Mouse (Mus musculus) testis, postnatal 14 days (tissue): ENCODE data around the gene H60b.
"Not testable (repeated sequence)": the region's sequence is repeated elsewhere in the genome, so short reads cannot be mapped to it uniquely, and the experiment has no call there.

ENCODE experiments used
- DNase-seq: peaks from one replicate; pipeline ENCODE4 v3.0.0; 2021; ENCODE audit warnings: low spot score

The H60b gene

DNA sequence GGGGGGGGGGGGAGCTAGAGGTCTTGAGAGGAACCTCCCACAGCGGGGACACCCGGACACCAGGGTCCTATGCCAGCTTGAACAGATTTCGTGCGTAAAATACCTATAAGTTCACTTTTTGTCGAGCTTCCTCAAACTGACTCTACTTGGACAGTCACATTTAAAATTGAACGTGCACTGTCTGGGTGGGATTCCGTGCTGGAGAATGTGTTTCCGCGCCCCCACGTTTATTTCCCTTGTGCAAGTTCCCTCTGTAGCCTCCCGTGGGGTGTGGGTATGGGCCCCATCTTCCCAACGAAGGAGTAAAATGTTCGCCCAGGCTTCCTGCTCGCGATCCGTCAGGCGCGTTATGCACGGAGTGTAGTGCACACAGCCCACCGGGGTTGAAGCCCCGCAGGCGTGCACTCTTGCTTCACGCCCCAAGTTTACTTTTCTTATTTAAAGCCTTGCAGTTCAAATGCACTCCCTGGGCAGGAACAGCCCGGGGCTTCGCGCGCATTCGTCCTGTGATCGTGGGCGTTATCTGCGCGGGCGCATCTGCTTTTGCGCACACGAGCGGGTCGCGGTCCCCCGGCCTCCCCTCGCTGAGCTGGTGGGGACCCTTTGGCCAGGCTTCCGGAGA is 115.4 kb downstream of the H60b start:
- no peak for DNase-seq

DNA sequence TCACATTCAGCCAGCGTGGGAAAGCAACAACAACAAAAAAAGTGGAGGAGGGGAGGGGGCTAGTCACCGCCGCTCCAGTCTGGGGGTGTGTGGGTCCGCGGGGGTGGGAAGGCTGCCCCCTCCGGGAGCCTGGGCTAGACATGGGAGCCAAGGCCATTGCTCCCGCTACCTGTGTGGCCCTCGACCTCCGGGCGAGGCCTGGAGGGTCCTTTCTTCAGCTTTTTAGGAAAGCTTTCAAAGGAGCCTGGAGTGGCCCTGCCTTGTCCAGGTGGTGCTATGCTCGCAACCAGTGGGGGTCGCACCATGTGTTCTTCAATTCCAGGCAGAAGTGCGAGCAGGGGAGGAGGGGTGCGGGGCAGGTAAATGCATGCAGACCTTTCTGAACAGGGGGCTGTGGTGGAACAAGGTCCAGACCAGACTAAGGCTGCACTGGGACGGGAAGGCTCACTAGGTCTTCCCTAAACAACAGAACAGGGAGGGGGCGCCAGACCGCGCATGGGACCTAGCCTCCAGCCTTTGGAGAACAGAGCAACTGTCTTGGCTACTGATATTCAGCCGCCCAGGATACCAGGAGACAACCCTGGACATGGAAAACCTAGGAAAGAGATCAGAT is 116.2 kb downstream of the H60b start:
- DNase-seq = no peak

DNA sequence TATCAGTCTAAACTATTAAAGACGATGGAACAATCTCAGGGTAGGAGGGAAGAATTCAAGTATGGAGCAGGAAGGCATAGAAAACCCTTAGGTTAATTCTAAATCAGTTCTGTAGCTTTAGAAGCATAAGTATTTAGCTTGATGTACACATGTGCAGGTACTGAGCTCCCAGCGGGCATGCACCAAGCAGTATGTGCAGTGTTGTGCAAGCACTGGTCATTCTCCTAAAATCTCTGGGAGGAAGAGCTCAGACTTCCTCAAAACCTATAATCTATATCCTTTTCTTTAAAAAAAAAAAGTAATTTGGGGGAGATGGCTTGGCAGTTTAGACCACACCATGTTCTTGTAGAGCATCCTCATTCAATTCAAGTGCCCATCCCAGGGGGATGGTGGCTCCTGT is 120.1 kb downstream of the H60b start:
- DNase-seq = not testable (repeated sequence)

DNA sequence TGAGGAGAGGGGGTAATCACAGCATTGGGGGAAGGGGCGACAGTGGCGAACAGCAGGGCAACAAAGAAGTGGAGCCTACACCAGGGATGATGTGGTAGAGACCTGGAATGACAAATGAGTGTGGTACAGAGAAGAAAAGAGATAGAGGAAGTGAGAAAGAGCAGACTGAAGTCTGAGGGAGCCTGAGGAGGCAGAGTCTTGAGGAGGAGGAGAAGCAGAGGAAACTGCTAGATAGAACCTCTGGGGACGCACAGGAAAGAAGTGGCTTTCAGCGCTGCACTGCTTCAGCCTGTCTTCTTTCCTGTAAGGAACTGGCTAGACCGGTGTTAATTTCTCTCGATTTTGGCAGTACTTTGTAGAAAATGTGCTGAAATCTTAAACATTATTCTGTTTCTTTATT is 124.4 kb downstream of the H60b start:
- no peak for DNase-seq

DNA sequence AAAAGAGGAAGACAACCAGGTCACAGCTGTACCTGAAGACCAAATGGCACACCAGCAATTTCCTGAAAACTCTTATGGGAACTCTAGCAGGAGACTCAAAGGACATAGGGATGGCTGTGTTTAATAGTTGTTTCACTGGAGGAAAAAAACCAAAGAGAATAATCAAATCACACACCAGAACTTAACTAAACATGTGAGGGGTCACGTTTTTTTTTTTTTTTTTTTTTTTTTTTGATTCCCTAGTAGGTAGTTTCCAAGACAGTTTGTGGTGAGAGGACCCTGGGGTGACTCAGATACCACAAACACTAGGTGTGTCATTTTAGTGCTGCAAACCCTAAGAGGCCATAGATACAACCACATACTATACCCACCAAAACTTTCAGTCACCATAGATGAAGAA is 137.3 kb downstream of the H60b start:
- no peak for DNase-seq

DNA sequence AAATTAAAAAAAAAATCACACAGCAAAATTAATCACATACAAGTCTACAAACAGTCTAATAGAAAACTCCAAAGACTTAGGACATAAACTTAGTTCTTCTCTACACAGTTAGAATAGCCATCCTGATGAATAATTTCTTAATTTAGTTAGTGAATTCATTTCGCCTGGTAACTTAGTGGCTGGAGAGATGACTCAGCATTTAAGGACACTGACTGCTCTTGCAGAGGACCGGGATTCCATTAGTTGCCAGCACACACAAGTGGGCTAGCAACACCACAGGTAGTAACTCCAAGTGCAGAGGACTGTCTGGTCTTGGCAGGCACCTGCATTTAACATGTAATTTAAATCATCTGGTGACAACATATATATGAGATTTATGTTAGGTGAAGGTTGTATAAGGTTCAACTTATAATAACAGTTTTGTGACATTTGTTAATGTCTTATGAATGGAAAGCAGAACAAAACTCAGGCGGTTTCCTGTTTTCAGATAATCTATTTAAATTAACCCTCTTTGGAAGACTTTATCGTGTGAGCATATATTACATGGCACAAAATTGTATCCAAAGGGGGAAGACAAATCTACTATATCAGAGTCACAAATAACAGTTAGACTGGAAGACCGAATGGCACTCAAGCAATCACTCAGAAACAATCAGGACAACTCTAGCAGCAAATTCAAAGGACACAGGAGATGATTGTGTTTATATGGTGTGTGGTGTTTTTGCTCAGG is 138.8 kb downstream of the H60b start:
- DNase-seq = no peak

DNA sequence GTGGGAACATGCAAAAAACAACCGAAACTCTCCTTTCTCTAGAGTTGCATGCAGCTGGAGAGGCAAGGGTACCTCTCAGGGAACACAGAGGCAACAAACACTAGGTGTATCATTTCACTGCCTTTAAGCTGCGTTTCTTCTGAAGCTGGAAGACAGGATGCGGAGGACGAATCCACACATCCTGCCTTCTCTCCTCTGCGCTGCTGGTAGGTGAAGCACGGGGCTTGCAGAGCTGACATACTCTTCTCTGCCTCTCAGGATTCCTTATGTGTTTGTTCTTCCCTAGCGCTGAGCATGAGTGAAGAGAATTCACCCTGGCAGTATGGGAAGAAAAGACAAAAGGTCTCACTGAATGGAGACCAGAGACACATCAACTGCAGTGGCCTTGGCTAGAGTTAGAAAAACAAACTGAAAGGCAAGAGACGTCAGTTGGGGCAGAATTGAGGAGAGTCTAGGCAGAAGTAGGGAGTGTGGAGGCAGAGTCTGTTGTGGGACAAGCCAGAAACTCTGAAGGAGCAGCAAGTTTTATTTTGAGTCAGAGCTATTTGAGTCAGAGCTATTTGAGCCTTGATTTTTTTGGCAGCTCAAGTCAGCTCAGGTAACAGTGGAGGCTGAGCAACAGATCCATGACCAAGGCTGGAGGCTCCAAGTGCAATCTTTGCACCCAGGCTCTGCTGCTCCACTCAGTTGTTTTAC is 139.5 kb downstream of the H60b start:
- no peak for DNase-seq

DNA sequence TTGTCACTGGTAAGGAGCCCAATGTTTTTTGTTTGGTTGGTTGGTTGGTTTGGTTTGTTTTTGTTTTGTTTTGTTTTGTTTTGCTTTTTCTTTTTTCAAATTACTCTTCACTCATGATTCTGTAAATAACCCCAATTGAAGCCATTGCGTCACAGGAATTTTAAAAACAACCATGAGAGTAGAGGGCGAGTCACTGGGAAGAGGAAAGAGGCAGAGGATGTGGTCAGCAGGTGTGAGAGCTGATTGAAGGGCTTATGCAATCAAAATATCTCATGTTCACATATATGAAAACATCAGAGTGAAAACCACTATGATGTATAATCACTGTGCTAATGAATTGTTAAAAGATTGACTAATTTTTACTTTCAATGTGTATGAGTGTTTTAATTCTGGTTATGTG is 140.9 kb downstream of the H60b start:
- no peak for DNase-seq

DNA sequence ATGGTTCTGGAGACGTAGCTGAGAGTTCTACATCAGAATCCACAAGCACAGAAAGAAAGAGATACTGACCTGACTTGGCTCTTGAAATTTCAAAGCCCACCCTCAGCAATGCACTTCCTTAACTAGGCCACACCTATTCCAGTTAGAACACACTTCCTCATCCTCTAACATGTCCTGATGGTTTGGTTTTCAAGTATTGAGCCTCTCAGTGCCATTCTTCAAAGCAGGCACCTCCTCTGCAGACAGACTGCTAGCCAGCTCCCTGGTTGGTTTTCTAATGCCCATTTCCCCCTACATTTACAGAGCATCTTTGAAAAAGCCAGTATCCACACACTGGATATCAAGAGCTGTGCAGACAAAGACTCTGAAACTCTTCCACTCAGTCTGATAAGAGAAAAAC is 143.3 kb downstream of the H60b start:
- no peak for DNase-seq

DNA sequence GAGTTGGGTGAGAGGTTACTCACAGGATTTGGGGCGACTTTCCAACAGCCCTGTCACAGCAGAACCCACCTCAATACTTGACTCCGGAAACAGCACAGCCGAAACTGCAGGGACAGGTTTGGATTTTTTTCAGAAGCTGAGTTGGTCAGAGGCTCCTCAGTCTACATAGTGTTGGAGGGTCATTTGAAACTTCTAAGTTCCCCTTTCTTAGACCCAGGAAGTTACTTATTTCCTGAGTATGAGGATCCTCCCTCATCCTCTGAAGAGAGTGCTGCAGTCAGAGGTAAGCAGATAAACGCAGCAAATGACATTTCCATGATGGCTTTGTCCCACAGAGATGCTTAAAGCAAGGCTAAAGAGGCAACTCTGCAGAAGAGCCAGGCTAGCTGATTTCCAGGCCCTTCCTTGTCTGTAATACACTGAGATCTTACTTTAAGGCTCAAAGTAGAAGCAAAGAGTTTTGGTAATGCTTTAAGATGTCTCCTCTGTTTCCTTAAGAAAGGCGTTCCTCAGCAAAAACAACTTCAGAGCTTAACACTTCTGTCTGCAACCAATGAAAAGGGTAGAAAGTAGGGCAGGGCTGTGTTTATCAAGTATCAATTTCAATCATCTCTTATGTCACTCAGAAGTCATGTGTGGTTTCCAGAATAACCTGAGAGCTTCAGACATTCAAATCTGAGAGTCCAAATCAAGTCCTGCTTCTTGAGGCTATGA is 144.1 kb downstream of the H60b start:
- no peak for DNase-seq

DNA sequence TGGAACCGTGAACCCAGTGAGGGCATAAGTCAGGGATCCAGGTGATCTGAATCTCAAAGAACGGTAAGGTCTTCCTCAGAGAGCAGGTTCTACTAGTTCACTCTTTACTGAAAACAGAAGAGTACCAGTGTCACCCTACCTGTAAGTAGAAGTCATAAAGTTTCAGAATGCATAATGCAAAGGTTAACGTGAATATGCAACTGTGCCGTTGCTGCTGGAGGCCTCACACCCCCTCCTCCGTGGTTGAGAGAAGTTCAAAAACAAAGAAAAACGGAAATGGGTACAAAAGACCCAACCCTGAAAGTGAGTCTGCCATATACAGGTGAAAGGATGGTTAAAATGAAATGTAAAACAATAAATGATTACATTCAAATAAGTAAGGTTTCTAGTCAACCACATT is 145.3 kb downstream of the H60b start:
- no peak for DNase-seq

DNA sequence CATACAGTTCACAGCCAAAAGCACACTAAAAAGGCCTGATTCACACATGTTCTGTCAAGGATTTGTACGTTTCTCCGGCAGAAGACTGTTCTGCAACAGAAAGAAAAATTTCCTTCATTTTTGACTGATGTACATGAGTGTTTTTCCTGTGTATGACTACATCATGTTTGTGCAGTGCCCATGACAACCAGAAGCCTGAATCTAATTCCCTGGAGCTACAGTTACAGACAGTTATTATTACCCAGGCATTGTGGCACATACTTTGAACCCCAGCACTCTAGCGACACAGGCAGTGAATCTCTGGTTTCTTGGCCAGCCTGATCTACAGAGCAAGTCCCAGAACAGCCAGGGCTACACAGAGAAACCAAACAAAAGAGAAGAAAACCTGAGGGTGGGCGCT is 147.4 kb downstream of the H60b start:
- no peak for DNase-seq

DNA sequence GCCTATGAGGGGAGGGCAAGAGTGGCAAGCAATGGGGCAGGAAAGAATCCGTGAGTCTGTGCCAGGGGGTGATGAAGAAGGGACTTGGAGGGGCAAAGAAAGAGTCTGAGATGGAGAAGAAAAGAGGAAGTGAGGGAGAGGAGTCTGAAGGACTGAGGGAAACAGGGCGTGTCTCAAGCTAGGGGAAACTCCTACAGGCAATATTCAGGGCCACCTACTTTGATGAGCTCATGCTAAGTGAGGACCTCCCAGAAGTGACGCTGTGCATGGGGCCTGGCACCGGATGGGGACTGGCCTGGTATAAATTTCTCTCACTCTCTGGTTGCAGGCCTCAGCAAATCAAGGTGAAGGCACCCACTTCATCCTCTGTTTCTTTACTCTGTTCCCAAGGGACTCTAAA is 148.1 kb downstream of the H60b start:
- no peak for DNase-seq

DNA sequence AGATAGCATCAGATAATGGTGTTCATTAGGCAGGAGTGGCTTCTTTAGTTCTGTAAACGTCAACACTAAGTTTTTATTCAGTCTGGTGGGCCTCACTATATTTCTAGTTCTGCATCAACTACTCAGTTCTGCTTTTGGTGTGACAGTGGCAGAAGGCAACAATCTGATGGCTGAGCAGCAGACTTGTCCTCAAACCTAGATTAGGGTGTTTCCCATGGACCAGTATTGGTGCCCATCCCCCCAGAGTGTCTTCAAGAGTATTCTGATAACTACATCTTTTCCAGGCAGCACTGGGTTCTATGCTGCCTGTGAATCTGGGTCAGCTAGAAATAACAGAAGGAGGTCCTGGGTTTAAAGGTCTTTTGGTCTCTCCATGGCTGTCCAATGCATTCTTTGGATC is 149.8 kb downstream of the H60b start:
- no peak for DNase-seq

DNA sequence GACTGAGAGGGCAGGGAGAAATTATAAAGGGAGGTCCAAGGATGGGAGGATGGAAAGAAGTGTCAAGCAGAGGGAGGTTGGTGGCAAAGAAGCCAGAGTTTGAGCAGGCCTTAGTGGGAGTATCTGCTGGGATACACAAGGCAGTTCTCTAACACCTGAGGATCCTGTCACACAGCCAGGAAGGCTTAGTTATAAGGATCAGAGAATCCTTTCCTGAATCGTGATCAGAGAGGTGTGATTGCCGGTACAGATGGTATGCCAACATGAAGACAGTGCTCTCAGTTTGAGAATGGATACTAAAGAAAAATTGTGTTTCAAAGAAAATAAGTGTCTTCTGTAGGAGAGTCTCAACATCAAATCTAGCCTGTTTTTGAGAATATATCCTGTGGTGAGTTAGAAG is 164.5 kb downstream of the H60b start:
- DNase-seq = no peak
